Mouse (Mus musculus) NIH3T3 (cell line): Measurements from ENCODE around the gene Dars2.
A peak's percentile ranks its signal among the peaks of the same experiment; 100 is the strongest.

ENCODE experiments used
- DNase-seq: peaks from one replicate; pipeline ENCODE4 v3.0.0-alpha.2; 2012; ENCODE audit warnings: low read depth

Gene Dars2

DNA sequence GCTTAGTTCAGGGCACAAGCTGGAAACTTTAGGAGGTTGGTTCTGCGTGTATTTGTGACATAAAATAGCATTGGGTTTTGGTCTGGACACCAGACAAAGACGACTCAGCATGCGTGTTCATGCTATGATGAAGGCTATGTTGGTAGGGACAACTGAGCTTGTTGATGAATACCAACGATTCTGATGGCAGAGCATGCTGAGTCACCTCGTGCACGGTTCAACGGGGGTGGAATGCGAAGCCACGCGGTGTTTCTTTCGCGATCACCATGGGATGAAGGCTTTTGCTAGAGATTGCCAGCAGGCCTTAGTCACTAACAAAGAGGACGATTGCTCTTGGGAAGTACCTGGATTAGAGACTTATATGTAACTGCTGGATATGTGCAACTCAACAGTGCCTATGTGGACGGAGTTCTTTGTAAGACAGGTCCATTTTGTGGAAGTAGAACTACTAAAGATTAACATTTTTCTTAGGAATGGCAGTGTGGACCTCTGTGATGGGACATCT is 35.1 kb downstream of the Dars2 start:
- peak; percentile 78 for DNase-seq

DNA sequence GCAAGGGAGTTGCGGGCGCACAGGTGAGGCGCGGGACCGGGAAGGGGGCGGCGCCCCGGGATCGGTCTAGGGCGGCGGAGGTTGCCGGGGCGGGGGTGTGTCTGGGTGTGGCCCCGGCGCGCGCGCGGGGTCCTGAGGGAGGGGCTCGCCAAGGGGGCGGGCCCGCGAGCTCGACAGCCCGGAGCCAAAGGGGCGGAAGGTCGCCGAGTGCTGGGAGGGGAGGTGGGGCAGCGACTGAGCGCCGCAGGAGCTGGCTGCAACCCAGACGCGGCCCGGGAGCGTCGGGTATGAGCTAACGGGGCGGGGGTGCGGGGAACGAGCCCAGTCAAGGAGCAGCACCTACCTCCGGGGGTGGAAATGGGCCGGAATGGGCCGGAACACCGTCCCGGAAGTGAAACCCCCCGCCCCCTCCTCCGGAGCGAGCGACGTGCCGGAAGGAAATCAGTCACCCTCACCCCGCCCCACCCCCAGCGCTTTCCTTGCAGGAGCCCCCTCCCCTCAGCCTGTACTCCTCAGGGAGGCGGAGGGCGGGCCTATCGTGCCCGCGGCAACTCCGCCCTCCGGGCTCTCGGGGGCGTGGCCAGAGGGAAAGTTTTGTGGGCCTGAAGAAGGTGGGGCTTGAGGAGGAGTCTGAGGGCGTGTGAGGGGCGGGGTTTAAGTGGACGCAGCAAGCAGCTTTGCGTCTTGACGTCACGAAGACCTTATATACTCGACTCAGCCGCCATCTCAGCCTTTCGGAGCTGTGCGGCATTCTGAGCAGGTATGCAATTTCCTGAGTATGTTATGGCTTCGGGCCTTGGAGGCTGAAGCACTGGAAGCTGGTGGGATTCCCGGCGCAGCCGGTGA is 35.8 kb downstream of the Dars2 start, which contains the start of gene Zbtb37:
Zbtb37 (minus strand) TSS at position 415 of the 846 bp plus-strand sequence.
- DNase-seq = peak; percentile 100

DNA sequence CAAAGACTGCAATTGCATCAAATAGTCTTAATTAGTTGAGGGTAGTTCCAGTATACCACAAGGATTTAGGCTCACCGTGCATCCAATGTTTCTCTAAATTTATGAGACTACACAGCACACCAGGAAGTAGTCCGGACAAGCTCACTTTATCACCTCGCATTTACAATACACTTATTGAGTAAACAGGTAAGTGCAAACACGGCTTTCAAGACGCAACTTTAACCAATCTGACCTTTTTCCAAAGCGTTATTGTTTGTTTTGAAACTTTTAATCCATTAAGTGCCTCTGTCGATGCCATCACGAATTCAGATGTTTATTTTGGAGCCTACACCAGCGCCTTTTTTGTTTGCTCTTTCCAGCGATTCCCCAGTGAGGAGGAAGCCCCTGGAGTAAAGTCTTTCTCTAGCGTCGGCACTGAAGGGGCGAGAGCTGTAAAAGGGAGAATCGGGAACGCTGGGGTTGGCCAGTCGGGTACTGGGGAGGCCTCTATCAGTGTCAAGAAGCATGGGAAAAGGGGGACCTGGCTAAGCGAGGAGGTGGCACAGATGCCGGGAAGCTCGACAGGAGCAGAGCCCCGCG is 36.5 kb downstream of the Dars2 start:
- no peak for DNase-seq

DNA sequence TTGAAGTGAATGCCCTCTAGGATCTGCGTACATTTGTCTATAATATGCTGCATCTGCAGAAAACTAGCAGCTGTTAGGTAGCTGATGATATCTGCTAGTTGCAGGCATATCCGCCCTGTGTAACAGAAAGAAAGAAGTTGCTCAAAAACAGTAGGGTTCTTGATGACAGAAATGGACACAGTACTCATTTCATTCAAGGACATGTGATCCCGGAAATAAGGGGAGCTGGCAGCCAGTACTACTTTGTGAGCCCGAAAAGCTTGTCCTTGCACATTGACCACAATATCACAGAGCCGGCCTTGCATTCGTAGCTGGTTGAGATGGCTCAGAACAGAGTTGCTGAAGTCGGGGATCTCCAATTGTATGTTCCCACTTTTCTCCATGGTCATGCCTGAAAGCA is 38.1 kb downstream of the Dars2 start:
- DNase-seq = no peak

GRCm38 (mm10) chr1:161031881-161032280 is 38.6 kb downstream of the Dars2 start:
- no peak for DNase-seq

- no peak for DNase-seq
These were observed 40.4 kb downstream of the Dars2 start for GRCm38 (mm10) chr1:161030058-161030457.

DNA sequence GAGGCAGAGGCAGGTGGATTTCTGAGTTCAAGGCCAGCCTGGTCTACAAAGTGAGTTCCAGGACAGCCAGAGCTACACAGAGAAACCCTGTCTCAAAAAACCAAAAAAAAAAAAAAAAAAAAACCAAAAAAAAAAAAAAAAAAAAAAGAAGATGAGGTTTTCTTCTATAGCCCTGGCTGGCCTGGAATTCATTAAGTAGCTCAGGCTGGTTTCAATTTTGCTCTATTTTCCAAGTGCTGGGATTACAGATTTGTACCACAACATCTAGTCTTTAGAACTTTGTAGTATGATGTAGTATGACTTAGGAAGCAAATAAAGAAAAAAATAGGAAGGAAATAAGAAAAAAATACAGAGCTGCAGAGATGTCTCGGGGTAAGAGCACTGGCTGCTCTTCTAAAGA is 42.0 kb downstream of the Dars2 start:
- peak; percentile 48 for DNase-seq

DNA sequence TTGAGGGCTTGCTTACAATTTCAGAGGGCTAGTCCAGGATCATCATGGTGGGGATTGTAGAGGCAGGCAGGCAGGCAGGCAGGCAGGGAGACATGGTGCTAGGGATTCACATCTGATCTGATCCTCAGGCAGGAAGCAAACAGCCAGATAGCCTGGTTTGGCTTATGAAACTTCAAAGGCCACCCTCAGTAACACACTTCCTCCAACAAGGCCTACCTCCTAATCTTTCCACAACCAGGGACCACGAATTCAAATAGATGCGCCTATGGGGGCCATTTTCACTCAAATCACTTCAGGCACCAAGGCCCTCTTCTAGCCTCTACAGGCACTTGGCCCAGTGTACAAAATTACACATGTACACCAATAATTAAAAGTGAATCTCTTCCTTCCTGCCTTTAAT is 43.3 kb downstream of the Dars2 start:
- DNase-seq = no peak

DNA sequence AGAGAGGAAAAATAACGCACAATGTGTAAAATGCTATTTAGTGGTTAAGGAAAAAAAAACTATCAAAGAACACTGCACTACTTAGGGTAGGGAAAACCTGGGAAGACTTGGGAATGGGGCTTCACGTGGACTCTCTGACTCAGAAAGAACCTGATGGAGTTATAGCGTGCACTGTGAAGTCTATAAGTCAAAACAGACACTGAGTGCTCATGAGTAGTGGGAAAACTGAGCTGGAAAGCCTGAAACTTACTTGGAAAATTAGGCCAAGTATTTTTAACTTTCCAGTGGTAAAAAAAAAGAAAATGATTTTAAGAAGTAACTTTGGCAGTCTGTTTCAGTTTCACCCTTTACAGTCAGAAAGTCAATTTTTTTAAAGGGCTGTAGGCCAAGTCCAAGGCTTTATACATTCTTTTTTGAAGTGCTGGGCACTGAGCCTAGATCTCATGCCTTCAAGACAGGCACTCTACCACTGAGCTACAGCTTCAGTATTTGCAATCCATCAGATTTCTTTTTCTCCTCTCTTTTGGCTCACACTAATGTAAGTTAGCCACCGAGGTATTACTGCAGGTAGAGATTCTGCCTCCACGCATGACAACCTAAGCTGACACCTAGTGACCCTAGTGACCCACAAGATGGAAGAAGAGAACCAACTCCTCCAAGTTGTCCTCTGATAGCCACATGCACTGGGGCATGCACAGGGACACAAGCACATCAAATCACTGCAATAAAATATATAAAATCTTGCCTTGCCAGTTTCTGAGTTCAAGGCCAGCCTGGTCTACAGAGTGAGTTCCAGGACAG is 44.8 kb downstream of the Dars2 start:
- DNase-seq = peak; percentile 95

DNA sequence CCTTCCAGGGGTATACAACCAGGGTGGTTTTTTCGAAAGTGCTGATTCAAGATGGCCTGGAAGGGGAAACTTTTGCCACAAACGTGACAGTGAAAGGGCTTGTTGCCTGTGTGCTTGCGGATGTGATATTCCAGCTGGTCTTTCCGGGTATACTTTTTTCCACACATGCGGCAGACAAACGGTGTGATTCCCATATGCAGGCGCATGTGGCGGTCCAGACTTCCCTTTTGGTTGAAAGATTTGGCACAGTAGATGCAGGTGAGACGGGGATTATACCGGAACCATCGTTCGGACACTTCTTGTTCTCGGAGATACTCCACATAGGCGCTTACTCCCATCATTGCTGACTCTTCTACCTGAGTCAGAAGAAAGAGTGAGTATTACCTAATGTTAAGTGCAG is 50.4 kb downstream of the Dars2 start:
- no peak for DNase-seq

DNA sequence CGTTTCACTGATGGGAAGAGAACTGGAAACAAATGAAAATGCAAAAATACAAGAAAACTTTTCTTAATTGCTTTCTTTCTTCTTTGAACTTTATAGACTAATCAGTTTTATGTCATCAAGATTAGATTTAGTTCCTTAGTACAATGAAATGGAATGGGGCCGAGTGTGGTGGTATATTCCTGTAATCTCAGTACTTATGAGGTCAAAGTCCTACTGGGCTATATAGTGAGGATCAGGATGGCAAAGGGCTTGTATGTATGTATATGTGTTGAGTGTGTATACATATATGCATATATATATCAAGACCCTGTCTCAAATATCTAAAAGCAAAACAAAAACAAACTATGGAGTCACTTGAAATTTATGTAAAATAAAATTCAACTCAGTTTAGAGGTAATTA is 54.1 kb downstream of the Dars2 start:
- no peak for DNase-seq

DNA sequence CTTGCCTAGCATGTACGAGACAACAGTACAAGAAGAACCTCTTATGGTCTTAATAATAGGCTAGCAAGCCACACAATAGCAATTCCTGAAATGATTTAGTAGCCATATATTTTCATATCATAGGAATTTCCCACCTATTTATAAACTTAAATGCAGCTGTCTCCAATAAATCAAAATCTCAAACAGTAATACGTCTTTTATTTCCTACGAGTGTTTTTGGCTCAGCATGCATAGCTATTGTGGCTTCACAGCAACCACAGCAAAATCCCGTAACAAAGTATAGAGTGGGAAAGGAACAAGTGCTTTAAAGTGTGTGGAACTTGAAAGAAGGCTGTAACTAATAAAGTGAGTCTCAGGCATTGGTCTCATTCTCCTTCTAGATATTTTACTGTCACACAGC is 60.0 kb downstream of the Dars2 start:
- no peak for DNase-seq

DNA sequence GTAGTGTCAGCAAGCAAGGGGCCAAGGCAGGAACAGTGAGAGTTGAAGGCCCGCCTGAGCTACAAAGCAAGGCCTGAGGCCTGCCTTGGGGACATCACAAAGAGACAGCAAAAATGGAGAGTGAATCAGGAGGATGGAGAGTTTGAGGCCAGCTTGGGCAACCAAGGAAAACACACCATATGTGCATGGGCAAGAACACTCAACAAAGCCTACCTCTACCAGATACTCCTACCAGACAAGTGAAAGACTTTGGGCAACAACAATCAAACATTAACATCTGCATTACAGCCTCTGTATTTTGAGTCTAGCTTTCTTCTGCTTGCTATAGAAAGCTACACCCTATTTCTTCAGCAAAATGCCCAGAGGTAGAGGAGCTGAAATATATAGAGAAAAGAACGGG is 62.4 kb downstream of the Dars2 start:
- DNase-seq = no peak

DNA sequence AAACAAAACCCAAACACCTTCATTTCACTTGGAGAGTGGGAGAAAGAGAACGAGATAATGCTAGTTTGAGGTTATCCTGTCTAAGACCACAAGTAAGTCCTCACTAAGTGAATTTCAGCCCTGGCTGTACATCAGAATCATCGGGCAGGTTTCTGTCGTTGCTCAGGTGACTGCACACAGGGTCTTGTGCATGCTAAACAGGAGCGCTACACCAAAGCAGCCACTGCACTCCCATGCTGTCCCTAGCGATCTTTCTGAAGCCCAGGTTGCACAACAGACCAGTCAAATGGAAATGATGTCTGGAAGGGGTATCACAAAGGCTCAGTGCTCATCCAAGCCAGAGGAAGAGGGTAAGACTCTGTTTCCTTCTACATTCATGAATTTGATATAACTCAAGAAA is 64.0 kb downstream of the Dars2 start:
- no peak for DNase-seq

- DNase-seq = no peak
These were observed 64.9 kb downstream of the Dars2 start for GRCm38 (mm10) chr1:161005526-161005925.

DNA sequence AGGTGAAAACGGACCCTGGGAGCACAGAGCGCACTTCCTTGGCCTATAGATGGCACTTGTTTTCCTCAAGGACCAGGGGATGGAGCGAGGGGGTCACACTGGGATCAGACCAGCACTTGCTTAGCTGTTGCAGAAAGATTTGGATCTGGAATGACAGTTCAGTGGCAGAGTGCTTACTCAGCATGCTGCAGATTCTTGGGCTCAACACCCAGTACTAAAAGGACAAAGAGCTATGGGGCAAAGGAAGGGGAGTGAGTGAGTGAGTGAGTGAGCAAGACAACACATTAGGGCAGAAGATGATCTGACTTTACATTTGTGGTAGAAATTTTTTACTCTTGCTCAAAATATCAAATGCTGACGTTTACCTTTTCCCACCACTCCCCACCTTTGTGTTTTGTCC is 65.5 kb downstream of the Dars2 start:
- no peak for DNase-seq

- DNase-seq = no peak
These were observed 76.6 kb downstream of the Dars2 start for GRCm38 (mm10) chr1:160993851-160994250.
